Mouse (Mus musculus) c-Kit-negative CD71-positive TER-119-positive erythroid progenitor cells, embryonic 14.5 days (primary cell): ENCODE data around the gene Clptm1l.

Source experiments
- DNase-seq: peaks from one replicate; pipeline ENCODE4 v3.0.0-alpha.2; 2013; ENCODE audit warnings: low read depth, low spot score

The Clptm1l gene

GRCm38 (mm10) chr13:73660163-73660695 is 56.4 kb downstream of the Clptm1l start:
- no peak for DNase-seq
